Mouse (Mus musculus) E14TG2a.4 (cell line): ENCODE results near the gene Cyp24a1.

Source experiments
- H3K27me3 ChIP-seq: 2 replicates; pipeline ENCODE4 v1.6.1; 2014; ENCODE audit warnings: low read length, control low read depth; ENCODE audit not compliant: insufficient read depth
- H3K36me3 ChIP-seq: 2 replicates; pipeline ENCODE4 v1.6.1; 2014; ENCODE audit warnings: low read length, control low read depth; ENCODE audit not compliant: insufficient read depth
- H3K4me1 ChIP-seq: replicated peaks from 2 replicates; pipeline ENCODE4 v1.6.1; 2014; ENCODE audit warnings: low read depth, low read length, control low read depth
- H3K4me3 ChIP-seq: replicated peaks from 2 replicates; pipeline ENCODE4 v1.5.1; 2014; ENCODE audit warnings: mild to moderate bottlenecking, low read length
- H3K9me3 ChIP-seq: 2 replicates; pipeline ENCODE4 v1.6.1; 2014; ENCODE audit warnings: low read length, control low read depth
- CTCF ChIP-seq: conservative IDR thresholded peaks from 2 replicates; pipeline ENCODE4 v1.5.1; 2014; ENCODE audit warnings: low read length
- NANOG ChIP-seq: IDR thresholded peaks from 2 replicates; pipeline ENCODE4 v1.6.1; 2014; ENCODE audit warnings: borderline replicate concordance, low read length, mixed read lengths
- POU5F1 ChIP-seq: IDR thresholded peaks from 2 replicates; pipeline ENCODE4 v1.6.1; 2014; ENCODE audit warnings: low read length, borderline replicate concordance

Gene Cyp24a1

DNA sequence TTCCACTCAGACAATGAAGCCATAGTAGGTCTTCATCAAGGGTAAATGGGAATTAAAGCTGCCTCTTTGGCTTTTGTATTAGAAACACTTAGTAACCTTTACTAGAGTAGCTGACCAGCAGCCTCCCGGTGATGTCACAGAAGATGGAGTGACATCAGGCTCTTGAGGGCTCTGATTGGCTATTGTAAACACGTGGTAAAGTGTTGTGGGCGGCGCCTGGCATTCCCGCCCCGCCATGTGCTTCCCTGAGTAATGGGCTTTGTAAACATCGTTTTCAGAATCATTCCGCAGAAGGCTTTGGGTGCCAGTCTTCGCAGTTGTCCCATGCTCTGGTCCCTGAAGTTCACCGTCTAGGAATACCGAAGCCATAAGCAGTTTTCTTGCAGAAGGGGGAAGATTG, 13.0 kb downstream of the Cyp24a1 start:
- Histone ChIP-seq H3K9me3 (no peaks in the 10 kb centered on the region), H3K27me3 (peaks cover 34% of the 10 kb centered on the region), H3K4me1 (peaks cover 30% of the 10 kb centered on the region; the same call in 1 of the 2 replicates), H3K36me3 (no peaks in the 10 kb centered on the region), H3K4me3 (no peak overlapping the region)
- no peak for TF ChIP-seq NANOG
- no peak for TF ChIP-seq CTCF
- TF ChIP-seq POU5F1, result no peak

DNA sequence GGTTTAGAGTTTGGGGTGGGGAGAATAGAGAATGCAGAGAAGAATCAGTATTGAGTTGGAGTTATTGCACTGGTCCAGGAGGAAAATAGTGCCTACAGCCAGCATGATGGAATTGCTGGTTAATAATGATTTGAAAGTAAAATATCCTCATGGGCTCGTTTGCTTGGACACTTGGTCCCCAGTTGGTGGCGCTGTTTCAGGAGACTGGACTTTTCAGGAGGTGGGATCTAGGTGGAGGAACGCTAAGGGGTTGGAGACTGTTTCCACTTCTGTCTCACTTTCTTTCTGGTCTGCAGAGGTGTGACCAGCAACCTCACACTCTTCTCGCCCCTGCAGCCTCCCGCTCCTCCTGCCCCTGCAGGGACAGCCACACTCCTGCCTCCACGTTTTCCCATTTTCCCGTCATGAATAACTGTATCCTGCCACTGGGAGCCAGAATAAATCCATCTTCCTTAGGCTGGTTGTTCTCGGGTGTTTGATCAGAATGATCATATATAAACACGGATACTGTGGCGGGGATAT, 14.9 kb downstream of the Cyp24a1 start:
- H3K4me1 ChIP-seq, result peaks cover 23% of the 10 kb centered on the region
- TF ChIP-seq CTCF (peak; percentile 80), POU5F1 (no peak), NANOG (no peak)
- H3K4me3 ChIP-seq, result no peak overlapping the region
- no peaks in the 10 kb centered on the region for H3K9me3 ChIP-seq
- H3K27me3 ChIP-seq, result peaks cover 26% of the 10 kb centered on the region
- no peaks in the 10 kb centered on the region for H3K36me3 ChIP-seq

DNA sequence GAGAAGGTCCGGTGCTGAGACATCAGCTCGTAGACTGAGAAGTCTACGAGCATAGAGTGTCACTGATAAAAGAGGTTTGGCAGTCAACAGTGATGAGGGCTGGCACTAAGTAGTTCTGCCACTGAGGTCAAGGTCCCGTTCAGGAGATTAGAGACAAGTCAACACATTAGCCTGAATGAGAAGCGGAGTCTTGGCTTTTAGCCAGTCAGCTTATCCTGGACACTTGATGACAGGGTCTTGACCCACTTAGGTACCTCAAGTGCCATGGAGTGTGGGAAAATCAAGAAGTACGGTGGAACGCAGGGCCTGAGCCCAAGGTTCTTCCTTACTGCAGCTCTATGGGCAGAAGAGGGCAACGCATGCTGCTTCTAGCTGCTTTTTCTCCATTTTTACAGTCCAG, 20.3 kb downstream of the Cyp24a1 start:
- Histone ChIP-seq H3K9me3 (peaks cover 3% of the 10 kb centered on the region; the same call in 1 of the 2 replicates), H3K4me1 (peaks cover 21% of the 10 kb centered on the region), H3K27me3 (0 out of 2 replicates have a peak, but pooled peaks cover 6% of the 10 kb centered on the region), H3K4me3 (no peak overlapping the region), H3K36me3 (no peaks in the 10 kb centered on the region)
- TF ChIP-seq CTCF, result no peak
- TF ChIP-seq POU5F1, result no peak
- TF ChIP-seq NANOG, result no peak

GRCm38 (mm10) chr2:170476215-170476614, 20.7 kb downstream of the Cyp24a1 start:
- Histone ChIP-seq H3K4me1 (peaks cover 22% of the 10 kb centered on the region), H3K9me3 (peaks cover 3% of the 10 kb centered on the region; the same call in 1 of the 2 replicates), H3K4me3 (no peak overlapping the region), H3K36me3 (no peaks in the 10 kb centered on the region), H3K27me3 (0 out of 2 replicates have a peak, but pooled peaks cover 6% of the 10 kb centered on the region)
- TF ChIP-seq CTCF, result peak; percentile 65
- no peak for TF ChIP-seq POU5F1
- no peak for TF ChIP-seq NANOG

DNA sequence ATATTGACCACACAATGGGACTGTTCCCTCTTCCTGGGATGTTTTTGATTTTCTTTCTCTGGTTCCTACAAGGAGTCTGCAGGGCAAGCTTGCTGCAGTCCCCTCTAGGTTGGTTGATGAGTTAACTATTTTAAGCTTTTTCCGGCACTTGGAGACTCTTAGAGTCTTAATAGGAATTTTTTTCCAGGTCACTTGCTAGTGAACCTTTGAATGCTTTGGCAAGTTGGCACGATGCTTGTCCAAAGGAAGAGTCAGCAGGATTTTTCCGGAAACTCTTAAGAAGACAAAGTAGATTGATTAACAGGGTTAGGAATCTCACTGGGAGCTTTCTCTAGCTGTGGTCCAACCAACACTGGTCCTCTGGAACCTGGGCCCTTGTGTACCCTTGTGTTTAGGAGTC, 21.8 kb downstream of the Cyp24a1 start:
- Histone ChIP-seq H3K36me3 (no peaks in the 10 kb centered on the region), H3K9me3 (peaks cover 3% of the 10 kb centered on the region; the same call in 1 of the 2 replicates), H3K4me3 (no peak overlapping the region), H3K4me1 (peaks cover 23% of the 10 kb centered on the region), H3K27me3 (0 out of 2 replicates have a peak, but pooled peaks cover 6% of the 10 kb centered on the region)
- TF ChIP-seq NANOG (no peak), CTCF (no peak), POU5F1 (no peak)

DNA sequence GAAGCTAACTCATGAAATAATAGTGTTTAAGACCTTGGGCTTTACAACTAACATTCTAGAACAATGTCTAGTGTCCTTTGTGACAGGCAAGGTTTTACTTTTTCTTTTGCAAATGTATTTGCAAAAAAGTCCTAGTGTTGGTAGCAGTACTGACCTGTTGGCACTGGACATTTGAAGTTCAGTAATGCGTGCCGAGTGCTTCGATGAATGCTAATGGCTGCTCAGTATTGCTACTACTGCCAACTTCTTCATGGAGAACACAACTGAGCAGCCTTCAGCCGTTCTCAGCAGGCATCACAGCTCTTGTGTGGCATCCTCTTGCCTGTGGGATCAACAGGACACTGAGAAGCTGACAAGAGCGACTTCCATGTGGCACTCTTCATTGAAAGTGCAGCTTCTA, 22.8 kb downstream of the Cyp24a1 start:
- H3K27me3 ChIP-seq, result 0 out of 2 replicates have a peak, but pooled peaks cover 6% of the 10 kb centered on the region
- H3K9me3 ChIP-seq, result peaks cover 3% of the 10 kb centered on the region; the same call in 1 of the 2 replicates
- TF ChIP-seq CTCF (no peak), NANOG (no peak), POU5F1 (no peak)
- H3K4me1 ChIP-seq, result peaks cover 33% of the 10 kb centered on the region
- no peak overlapping the region for H3K4me3 ChIP-seq
- H3K36me3 ChIP-seq, result no peaks in the 10 kb centered on the region

- Histone ChIP-seq H3K4me1 (peaks cover 47% of the 10 kb centered on the region), H3K4me3 (0 out of 2 replicates have a peak overlapping the region, but pooled peaks have one; percentile 45), H3K27me3 (0 out of 2 replicates have a peak, but pooled peaks cover 6% of the 10 kb centered on the region), H3K9me3 (peaks cover 3% of the 10 kb centered on the region; the same call in 1 of the 2 replicates), H3K36me3 (no peaks in the 10 kb centered on the region)
- TF ChIP-seq NANOG (no peak), CTCF (no peak), POU5F1 (no peak)
These were observed 26.4 kb downstream of the Cyp24a1 start for GRCm38 (mm10) chr2:170470591-170470990.

DNA sequence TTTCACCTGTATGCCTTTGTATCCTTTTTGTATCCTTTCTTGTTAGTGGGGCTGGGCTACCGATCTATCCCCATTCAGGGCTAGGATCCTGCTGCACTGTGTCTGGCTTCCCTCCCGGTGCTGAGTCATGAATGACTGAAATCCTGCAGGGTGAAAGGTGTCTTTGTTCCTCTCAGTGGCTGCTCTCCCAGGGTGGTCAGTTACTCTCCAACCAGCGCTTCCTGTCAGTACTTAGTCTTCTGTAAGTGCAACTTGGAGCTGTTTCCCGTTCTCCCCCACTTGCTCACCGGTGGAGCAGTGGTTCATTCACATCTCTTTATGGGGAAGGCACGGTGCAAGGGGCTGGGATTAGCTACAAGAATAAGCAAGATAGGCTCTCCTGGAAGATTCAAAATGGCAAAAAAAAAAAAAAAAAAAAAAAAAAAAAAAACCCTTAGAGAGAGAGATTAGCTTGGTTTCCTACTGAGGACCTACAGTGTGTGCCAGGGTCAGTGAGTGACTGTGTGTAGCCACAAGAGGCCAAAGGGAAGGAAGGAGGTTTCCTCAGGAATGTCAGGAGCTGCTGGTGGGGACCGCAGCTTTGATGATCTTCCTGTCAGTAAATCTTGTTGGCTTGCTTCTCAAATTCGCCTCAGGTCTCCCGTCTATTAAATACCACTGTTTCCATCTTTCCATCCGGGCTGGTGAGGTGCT, 27.2 kb downstream of the Cyp24a1 start:
- TF ChIP-seq NANOG (peak; percentile 48; the same call in 1 of the 2 replicates), POU5F1 (no peak)
- Histone ChIP-seq H3K4me1 (peaks cover 47% of the 10 kb centered on the region), H3K36me3 (no peaks in the 10 kb centered on the region), H3K4me3 (peak overlapping the region; percentile 45), H3K27me3 (0 out of 2 replicates have a peak, but pooled peaks cover 6% of the 10 kb centered on the region), H3K9me3 (peaks cover 3% of the 10 kb centered on the region; the same call in 1 of the 2 replicates)

DNA sequence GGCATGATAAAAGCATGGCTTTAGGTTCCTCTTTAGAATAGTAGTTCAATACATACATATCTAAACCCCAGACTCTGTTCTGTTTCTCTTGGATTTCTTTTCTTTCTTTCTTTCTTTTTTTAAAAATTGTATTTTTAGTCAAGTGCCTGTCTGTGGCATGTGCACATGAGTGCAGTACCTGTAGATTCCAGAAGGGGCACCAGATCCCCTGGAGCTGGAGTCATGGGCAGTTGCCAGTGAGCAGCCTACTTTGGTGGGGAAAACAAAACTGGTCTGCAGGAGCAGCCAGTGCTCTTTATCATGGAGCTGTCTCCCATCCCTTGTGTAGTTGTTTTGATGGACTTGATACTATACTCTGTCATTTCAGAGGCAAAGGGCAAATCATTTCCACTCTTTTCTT, 28.9 kb downstream of the Cyp24a1 start:
- Histone ChIP-seq H3K27me3 (0 out of 2 replicates have a peak, but pooled peaks cover 6% of the 10 kb centered on the region), H3K4me3 (no peak overlapping the region), H3K9me3 (no peaks in the 10 kb centered on the region), H3K4me1 (peaks cover 50% of the 10 kb centered on the region), H3K36me3 (no peaks in the 10 kb centered on the region)
- TF ChIP-seq CTCF (peak; percentile 93), NANOG (no peak), POU5F1 (no peak)
